ENCODE assay signal across 8 mouse cellular contexts in the genomic region with DNA sequence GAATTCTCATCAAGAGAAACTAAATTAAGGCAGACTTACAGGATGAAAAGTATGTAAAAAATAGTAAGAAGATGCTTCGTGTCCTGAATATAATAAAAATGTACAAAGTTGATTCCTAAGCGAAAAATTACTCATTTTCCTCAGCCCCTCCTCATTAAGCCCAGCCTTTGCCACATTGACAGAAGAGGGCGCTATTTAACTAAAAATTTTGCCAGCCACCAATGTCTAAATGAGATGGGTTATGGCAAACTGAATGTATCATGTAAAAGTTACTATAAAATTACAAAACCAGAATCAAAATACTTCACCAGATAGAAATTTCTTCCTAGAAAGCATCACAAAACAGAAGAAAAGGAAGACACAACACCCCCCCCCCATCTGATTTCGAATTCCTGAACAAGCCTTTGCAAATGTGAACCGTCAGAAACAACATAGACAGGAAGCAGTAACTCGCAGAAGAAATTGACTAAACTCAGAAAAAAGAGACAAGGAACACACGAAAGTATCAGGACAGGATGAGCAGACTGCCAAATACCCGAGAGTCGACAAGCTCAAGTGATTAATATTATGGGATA.
A peak's percentile ranks its signal among the peaks of the same experiment; 100 is the strongest.
DNase-seq lines count a peak whose midpoint lies in the region; ATAC-seq lines count a peak whose summit lies in the region.

No protein-coding gene starts in this region.

- no peak for ATAC-seq in megakaryocyte, adult 5-6 weeks (ENCODE audit: poor library complexity, severe bottlenecking)

- intact Hi-C loops in left cerebral cortex, postnatal 25 days (cut with DNase I): loop anchor here (1.0 to 5.0 kb wide), 3 partner anchors 162 to 376 kb away; no protein-coding TSS in a partner anchor

- peak; percentile 11 for DNase-seq in adrenal gland, adult 2 months
- DNase-seq in adrenal gland, adult 18-20 months (ENCODE audit: low spot score in 2 of 2): no peak
- DNase-seq in left cerebral cortex, adult 18-20 months (ENCODE audit: low spot score in 2 of 2): peak; percentile 6 to 12
- DNase-seq in left cerebral cortex, adult 11 months (ENCODE audit: low spot score): no peak
- peak; percentile 16 for DNase-seq in c-Kit-positive CD71-negative TER-119-negative erythroid progenitor cells, embryonic 14.5 days (ENCODE audit: low read depth)
- peak; percentile 23 to 43 for DNase-seq in left cerebral cortex, postnatal 25 days (ENCODE audit: low spot score in 2 of 2)
- no peak for DNase-seq in natural killer cell, adult 2 months (ENCODE audit: low spot score in 2 of 2)

Comparison
In these comparisons a context has a peak if more than half of its experiments do, and no peak if none do; other contexts are left out.
1. DNase-seq: peak in adrenal gland, adult 2 months (single experiment), left cerebral cortex, adult 18-20 months (2 of 2), c-Kit-positive CD71-negative TER-119-negative erythroid progenitor cells, embryonic 14.5 days (single experiment) and left cerebral cortex, postnatal 25 days (2 of 2); none in adrenal gland, adult 18-20 months (0 of 2), left cerebral cortex, adult 11 months (single experiment) and natural killer cell, adult 2 months (0 of 2).